Mouse (Mus musculus) fibroblast of lung, adult 2 months (primary cell): ENCODE data around the gene Nanp.

Experiments
- DNase-seq: peaks from one replicate; pipeline ENCODE4 v3.0.0-alpha.2; 2011; ENCODE audit warnings: low read depth

Gene Nanp

DNA sequence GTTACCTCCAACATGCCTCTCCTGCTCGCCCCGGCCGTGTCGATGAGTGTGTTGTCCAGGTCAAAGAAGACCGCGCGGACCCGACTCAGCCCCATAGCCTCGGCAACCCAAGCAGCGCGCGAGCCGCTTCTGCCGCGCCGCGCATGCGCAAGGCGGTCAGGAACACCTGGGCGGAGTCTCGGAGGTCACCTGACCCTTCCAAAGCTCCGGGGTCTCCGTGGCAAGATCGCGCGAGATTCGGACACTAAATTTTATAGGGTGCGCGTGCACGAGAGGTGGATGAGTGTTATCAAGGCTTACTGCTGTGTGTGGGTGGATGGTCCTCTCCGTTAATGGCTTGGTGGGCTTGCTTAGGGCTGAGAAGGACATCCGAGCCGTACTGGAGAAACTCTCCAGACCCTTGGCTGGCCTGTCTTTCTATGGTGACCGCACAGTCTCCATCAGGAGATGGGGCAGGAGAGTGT is at the start of gene Nanp, which contains the start of gene Ninl:
Nanp (minus strand) TSS at position 167 of the 464 bp plus-strand sequence.
Ninl (minus strand) TSS at position 151 of the 464 bp plus-strand sequence.
- peak; percentile 87 for DNase-seq

DNA sequence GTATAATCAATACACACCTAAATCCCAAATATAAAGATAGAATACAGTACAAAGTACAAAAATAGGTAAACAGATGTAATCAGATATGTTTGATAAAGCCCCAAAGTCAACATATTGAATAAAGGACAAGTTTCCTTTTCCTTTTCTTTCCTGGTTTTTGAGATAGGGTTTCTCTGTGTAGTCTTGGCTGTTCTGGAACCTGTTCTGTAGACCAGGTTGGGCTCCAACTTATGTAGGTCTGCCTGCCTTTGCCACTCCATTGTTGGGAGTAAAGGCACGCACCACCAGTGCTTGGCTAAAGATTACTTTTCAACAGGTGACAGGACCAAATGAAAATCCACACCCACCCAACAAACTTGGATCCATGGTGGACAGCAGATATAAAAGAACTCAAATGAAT is 17.4 kb upstream of the Nanp start:
- no peak for DNase-seq

DNA sequence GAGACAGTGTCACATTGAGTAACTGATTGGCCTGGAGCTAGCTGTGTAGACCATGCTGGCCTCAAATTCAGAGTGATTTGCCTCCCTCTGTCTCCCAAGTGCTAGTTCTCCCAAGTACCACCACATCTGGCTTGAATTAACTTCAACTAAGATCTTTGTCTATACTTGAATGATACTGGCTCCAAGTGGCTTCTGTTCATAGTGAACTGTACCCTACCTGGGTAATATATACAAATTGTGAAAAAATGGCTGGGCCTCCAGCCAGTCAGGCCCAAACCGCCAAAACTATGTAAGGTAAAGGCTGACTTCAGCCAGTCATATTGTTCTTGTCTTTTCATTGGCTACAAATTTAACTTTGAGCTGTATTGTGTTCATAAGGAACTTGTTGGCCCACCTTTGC is 1.2 kb upstream of the Nanp start:
- no peak for DNase-seq

DNA sequence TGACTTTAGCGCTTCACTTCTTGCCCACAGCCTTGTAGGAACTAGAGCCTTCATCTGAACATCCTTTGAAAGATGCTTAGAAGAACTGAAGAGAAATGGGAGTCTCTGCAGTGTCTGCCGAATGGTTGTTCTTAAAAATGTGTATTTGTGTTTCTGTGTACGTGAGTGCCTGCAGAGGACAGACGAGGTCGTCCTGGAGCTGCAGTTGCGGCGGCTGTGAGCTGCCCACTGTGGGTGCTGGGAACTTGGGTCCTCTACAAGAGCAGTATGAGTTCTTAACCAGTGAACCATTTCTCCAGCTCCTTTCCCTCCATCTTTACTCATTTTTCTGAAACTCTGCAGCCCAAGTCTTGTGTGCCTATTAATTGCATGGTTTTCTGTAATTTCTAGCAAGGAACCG is 528 bp upstream of the Nanp start:
- DNase-seq = no peak

DNA sequence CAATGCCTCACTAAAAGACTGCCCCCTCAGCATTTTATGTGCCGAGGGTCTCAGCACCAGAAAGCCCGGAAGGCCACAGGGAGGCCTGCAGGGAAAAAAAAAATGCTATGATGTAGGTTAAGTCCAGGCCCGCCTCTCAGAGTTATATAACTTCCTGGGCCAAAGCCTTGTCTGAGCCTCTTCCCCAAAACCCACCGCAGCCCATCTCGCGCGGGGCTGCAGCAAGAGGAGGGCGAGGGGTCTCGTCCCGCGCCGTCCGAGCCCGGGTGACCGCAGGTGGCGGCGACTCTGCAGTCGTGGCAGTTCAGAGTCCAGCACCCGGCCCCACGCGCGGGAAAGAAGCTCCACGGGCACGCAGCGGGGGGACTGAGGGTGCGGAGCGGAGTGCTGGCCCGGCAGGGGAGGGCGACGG is 381 bp downstream of the Nanp start:
- no peak for DNase-seq

DNA sequence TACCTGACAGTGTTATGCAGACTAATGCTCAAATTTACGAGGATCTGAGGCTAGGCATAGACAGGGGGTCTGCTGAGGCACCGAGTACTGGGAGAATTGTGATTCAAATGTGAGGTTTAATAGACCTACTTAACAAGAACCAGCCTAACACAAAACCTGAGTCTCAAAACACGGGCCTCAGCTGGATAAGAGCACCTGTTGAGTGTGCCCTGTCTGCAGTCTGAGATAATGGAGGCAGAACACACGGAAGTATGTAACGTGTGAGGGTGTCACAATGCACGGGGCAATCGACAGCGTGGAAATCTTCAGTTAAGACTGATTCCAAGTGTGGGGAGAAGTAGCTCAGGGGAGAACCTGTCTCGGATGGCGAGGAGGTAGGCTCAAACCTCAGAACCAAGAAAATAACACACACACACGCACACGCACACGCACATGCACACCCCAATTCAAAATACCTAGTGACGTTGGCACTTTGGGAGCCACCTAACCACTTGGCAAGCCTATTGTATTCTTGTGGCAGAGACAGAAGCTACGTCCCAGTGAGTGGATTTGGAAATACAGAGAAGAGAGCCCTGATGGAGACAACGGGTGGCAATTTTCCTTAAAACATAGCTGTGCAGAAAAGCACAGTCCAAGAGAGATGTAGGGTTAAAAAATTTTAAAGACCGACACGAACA is 1.2 kb downstream of the Nanp start:
- no peak for DNase-seq

DNA sequence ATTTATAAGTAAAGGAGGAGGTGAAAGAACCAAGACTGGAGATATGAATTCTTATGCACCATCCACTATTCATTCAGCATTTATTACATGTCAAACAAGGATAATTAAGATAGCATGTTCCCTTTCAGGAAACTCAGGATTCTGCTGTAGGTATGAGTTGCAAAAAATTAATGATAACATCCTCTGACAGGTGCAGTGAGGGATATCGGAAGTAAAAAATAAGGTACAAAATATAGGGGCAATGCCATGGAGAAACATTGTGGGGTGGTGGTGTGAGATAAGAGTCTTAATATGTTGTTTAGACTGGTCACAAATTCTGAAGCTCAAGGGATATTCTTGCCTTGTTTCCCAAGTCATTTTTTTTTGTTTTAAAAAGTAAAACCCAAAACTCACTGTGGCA is 1.9 kb downstream of the Nanp start:
- no peak for DNase-seq

DNA sequence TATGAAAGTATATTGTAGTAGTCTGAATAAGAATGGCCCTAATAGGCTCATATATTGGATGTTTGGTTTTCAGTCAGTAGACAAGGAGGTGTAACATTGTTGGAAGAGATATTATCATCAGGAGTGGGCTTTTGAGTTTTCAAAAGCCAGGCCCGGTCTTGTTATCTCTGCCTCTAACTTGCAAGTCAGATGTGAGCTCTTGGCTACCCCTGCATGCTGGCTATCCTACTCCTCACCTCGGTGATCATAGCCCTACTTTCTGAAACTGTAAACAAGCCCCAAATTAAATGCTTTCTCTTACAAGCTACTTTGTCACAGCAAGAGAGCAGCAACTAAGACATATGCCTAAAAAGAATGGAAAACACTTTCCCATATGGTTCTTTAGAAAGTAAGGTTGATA is 2.5 kb downstream of the Nanp start:
- no peak for DNase-seq

DNA sequence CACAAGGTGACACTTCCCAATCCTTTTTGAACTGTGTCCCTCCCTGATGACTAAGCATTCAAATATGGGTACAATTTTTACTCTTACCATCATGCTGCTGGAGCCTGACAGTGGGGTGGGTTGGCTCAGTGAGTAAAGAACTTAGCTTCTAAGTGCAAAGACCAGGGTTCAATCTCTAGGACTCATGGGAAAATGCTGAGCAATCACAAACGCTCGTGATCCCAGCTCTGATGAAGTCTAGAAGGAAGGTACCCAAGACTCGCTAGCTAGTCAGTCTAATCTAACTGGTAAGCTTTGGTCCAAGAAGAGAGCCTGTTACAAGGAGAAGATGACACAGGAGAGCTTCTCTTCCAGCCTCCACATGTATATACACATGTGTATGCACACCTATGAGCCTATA is 4.8 kb downstream of the Nanp start:
- DNase-seq = no peak

DNA sequence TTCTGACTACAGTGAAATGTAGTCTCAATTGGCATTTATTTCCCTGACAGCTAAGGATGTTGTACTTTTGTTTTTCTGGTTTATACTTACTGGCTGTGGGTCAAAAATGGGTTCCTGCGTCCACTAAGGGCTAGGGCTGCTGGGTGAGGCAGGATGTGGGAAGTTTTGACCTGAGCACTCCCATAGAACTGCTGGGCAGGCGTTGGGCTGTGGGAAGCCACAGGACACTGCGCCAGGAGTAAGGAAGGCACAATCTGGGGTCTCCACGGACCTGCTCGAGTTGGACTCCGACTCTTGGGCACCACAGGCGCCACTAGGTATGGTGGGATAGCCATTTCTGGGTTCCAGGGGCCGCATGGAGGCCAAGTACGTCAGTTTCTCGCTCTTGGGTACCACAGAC is 18.0 kb downstream of the Nanp start:
- DNase-seq = no peak

DNA sequence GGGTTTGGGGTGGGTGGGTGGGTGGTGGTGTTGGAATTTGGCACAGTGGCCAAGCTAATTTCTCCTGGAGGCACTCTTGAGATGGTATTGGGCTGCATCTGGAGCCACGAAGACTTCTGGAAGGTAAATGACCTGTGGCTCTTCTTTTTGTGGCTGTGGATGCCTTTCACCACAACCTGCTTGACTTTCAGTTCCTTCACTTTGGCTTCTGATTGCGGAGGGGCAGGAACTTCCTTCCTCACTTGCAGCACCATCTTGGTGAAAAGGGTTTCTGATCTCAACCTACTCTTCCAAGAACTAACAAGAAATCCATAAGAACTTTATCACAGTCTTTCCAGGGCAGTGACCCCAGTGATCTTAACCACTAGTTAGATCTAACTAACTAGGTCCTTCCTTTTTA is 23.9 kb downstream of the Nanp start:
- DNase-seq = no peak

DNA sequence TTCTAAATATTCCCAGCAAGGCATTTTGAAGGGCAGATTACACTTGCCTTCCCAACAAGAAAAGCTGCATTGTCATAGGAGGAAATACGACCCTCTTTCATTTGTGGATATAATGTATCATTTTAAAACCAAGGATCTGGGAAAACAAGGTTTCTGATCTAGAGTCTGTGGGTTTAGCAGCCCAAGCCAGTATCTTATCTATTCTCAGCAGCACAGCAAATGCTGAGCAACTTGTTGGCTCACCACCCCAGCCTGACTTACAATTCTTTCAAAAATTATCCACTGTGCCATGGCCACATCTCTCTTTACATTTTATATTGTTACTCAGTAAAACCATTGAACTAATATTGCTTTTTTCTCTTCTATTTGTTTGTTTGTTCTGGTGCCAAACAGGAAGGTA is 27.9 kb downstream of the Nanp start:
- no peak for DNase-seq

DNA sequence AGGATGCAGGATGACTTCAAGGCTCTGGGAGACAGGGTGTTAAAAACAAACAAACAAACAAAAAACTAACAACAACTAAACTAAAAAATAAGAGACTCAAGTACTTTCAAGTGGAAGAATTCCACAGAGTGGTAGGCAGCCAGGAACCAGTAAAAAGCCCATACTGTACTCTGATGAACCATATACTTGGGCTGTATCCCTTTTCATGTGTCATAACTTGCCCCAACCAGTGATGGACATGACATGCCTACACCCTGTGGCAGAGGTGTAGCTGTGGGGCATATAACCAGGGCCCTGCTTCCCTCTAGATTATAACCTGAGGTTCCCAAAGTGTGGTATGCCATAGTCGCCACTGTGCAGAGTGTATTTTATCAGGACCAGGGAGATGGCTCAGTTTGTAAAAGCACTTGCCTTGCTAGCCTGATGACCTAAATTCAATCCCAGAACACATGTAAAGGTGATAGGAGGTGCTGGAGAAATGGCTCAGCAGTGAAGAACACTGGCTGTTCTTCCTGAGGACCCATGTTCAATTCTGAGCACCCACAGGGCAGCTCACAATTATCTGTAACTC is 29.6 kb downstream of the Nanp start:
- DNase-seq = no peak

DNA sequence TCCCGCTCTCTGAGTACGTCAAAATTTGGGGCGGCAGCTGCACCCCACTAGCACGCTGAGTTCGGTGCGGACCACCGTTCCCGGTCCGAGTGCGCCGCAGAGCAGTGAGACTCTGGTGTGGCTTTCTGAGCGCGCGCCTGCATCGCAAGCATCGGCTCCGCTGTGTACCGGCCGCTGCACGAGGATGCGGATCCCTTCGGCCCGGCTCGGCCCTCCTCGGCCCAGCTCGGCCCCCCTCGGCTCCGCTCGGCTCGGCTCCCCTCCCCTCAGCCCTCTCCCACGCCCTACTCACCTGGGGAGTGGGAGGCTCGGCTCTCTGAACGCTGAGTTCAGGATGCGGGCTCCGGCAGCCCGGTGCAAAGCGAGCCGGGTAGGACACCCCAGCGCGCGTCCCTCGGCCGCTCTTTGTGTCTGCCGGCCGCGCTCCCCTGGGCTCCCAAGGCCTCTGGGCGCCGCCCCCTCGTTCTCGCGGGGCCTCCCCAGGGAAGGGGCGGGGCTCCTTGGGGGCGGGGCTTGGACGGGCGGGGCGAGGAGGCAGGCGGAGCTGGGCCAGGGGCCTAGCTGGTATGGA is 30.2 kb downstream of the Nanp start:
- DNase-seq = no peak

DNA sequence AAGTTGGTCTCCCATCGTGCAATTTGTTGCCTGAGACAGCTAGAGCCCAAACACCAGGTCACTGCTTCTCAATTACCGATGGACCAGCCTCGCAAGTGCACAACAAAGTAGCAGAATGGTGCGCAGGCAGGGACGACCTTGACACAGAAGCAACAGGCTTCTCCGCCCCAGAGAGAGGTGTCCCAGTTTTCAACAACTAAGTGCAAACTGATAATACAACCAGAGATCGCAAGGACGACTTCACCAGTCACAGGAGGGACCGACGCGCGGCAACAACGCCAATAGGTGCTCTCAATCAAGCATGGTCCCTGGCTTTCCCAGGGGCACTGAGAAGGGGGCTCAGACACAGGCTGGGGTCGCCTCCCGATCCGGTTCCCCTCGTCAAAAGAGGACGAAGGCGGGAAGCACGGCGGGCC is 30.7 kb downstream of the Nanp start:
- no peak for DNase-seq

DNA sequence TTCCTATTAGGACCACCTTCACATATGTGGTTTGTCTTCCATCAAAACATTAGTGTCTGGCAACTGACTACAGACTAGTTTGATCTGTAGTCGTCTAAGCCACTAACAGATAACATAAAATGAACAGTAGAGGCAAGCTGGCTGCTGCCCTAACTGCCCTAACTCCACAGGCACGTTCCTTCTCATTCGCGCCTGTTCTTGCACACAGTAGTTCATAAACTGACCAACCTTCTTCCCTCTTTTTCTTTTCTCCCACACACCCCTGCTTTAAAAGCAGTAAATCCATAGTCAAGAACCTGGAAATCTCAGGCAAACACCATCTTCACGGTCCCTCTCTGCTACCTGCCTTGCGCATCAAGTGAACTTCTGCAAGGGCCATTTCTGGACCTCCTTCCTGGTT is 31.2 kb downstream of the Nanp start:
- no peak for DNase-seq

DNA sequence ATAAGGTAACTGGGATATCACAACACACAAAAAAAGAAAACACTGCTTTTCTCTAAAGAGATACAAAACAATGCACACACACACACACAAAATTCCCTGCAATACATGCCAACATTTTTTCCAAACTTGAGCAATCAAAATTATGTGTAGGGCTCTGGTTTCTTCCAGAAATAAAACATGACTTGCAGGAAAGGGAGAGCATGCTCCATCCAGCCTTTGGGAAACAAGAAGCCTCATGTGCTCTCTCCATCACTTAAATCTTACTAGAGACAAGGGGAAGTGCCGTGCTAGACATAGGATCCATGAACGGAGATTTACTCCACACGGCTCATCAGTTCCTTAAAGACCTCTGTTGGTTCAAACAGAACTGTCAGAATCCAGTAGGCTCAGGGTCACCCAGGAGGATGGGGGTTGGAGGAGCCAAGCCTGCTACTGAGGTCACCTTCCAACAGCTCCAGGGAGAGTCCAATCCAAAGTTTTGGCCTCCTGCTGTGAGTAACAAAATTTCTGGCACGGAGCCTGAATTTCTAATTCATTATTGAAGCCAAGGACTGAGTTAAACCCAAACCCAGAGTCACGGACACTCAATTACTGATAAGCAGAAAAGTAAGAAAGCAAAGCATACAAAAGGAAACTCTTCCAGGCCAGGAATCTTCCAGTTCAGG is 32.8 kb downstream of the Nanp start:
- DNase-seq = peak; percentile 21

DNA sequence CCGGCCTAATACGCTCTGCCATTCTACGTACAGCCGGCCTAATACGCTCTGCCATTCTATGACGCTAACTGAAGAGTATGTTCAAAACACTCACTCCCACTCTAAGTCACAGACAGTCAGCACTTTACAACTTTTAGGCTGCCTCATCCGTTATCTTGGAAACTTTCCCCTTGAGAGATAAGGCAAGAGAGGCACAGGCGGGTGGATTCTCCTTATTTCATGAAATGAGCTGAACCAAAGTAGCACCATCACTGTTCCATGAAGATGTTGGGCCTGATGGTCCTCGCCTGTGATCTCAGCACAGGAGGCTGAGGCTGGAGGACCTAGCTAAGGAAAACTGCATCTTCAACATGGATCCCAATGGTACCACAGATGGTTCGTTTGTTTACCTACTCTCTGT is 34.8 kb downstream of the Nanp start:
- no peak for DNase-seq

DNA sequence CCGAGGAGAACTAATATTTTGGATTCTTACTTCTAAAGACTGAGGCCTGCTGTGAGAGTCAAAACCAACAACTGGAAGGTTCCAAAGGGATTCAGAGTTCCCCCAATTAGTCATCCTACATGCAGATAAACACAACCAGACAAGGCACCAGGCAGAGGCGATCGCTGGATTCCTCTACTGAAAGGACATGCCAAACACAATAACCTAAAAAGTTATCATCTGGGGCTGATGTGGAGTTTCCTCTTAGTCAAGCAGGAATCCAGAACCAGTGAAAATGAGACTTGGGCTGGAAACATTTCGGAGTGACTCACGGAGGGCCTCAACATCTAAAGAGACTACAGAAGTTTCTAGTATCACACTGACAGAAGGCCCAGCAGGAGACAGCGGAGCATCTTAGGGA is 35.4 kb downstream of the Nanp start:
- peak; percentile 60 for DNase-seq

DNA sequence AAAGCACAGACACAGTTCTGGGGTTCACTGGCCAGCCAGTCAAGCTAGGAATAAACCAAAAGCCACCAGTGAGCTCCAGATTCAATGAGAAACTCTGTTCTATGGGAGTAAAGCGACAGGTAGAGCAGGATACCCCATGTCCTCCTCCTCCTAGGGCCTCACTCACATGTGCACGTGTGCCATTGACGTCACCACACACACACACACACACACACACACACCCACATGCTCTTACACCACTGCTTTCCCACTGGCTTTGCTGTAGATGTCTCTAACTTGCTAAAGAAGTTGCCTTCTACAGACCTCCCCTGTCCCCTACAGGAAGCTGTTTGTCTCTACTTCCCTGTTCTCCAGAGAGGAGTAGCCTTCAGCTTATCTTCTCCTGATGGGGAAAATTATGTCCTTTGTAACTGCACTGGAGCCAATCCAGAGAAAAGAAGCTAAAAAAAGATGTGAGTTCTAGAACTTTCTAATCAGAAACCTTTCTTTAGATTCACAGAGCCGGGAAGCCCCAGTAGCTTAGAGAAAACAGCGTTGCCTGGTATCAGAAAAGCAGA is 37.5 kb downstream of the Nanp start:
- no peak for DNase-seq

DNA sequence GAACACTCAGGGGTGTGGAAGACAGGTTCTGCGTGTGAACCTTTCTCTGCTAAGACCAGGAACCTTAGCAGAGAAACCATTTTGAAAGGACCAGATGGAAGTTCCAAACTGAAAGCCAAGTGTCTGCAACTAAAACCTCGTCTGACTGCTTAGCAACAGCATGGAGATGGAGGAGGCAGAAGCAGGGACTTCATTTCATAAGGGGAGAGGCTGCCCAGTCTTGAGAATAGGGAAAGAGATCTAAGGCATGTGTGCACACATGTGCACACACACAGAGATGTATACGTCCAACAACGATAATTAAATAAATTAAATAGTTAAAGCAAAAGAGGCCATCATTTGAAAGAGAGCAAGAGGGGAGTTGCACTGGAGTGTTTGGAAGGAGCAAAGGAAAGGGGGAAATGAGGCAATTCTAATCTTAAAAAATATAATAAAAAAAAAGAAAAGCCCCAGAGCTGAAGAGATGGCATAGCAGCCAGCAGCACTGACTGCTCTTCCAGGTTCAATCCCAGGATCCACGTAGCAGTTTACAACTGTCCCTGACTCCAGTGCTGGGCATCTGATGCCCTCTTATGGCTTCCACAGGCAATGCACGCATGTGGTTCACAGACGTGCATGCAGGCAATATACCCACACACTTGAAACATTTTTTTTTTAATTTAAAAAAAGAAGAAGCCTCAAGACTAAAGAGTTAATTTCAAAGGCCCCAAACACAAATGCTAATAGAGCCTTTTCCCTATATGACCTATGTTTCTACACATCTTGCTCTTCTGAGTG is 38.6 kb downstream of the Nanp start:
- DNase-seq = peak; percentile 44

DNA sequence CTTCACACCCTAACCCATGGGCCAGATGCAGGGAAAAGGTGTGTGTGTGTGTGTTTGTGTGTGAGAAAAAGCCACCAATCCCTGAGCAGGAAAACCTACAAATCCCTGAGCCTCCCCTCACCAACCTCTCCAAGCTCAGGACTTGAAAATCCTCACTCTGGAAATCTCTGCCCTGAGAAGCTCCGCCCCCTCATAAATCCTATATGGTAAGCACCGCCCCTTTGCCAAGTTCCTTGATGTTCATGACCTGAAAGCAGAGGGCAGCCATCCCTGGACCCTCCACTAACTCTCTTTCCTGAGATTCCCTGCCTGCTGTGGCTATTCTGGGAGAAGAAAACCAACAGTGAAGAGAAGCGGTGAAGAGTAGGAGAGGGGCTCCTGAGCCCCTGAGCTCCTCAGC is 40.2 kb downstream of the Nanp start:
- no peak for DNase-seq
